Mouse (Mus musculus) CD8-positive naive resting alpha-beta T cell, adult 57 days (primary cell): ENCODE data around the gene Adra1b. TPM values are rescaled to one million over a fixed set of nuclear protein-coding genes. Genes with fewer than 3 reads are reported as not detected.

ENCODE experiments used
- total RNA-seq: library from RNA; stranded (reverse); gene quantifications from one replicate; pipeline ENCODE4 v1.2.4, GENCODE M21; 2023

The Adra1b gene
- not detected for total RNA-seq

DNA sequence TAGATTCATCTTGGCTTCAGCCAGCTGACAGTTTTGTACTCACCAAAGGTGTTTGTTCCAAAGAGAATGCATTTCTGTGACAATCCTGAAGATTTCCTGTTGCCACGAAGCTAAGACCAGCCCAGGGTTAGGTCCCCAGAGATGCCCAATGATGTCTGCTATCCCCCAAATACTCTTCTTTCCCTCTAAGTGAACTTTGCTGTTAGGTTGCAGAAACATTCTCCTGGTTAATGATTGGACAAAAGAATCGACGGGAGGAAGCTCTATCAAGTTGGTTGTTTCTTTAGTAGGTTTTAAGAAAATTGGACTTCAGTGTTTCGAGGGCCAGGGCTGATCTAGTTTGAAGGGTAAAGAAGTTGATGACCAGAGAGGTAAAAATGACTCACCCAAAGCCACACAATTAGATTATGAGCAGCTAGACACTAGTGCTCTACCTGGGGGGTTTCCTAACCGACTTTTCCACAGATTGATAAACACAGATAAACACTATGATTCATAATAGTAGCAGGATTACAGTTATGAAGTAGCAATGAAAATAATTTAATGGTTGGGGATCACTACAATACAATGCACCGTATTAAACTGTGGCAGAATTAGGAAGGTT lies at the start of gene Adra1b:
Gene Adra1b, minus strand, starts transcription at position 160 of the 604 bp plus-strand sequence.

DNA sequence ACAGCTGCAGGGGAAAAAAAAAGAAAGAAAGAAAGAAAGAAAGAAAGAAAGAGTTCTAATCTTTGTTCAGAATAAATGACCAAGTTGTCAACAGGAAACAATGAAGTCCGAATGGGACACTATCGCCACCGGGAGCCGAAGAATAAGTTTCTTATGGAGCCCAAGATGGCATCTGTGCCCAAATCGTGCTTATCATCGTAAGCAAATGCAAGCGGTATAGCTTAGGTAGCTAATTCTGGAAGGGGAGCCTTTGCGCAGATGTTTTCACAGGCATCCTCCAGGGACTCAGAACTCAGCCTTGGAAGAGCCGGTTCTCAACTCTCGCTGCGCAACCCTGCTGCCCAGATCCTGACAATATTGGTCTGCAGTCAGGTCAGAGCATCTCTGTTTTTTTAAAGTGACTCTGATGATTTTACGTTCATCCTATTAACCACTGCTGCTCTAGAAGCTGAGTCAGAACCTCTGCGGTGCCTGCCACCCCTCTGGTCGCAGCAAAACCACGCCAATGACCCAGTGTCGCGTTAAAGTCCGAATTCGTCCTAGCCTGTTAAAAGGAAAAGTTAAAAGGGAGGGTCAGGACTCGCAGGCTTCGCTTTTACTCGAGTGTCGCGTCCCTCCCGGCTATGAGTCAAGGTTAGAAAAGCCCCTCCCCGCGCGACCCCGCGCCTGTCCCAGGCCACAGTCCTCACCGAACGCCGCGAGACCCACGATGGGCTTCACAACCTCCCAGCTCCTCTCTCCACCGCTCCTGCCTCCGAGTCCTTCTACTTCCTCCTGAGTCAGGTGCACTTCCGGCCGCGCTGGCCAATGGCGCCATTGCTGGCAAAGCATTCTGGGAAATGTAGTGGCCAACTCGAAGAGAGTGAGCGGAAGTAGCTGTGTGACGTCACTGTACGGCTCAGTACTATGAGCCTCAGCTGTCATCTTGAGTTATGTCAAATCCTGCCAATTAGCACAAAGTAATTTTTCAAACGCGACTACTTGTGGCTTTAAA lies 153.5 kb downstream of the Adra1b start, which contains the start of gene Ttc1:
Gene Ttc1, minus strand, starts transcription at position 776 of the 994 bp plus-strand sequence.

Other genes with a start within 250 kb of the Adra1b start
- gene Pwwp2a, start 219.2 kb downstream of the Adra1b start, total RNA-seq = 64.4 TPM
- 36.5 TPM for gene Ttc1, start 153.2 kb downstream of the Adra1b start, total RNA-seq